Mouse (Mus musculus) hindbrain, embryonic 14.5 days (tissue): ENCODE measurements at regions not wholly inside any gene's neighbourhood (a gene's known extent, or its start where the extent isn't known, plus 50 kb on each side); places are given as distances from the start of the nearest gene placed in this dataset.

ENCODE experiments used
- ATAC-seq: fragments of 200-750 bp; cut with Nextera tagmentation; 2 replicates; pipeline ENCODE4 v1.8.0; 2017; ENCODE audit warnings: moderate number of reproducible peaks, mild to moderate bottlenecking, moderate TSS enrichment, moderate library complexity; ENCODE audit not compliant: low FRiP score
- DNase-seq: peaks from one replicate; pipeline ENCODE4 v3.0.0-alpha.2; 2015; ENCODE audit warnings: low spot score
- H3K27ac ChIP-seq: fragments of 300-500 bp; sonication (generic); 2 replicates; pipeline ENCODE4 v1.5.1; 2014; ENCODE audit warnings: mild to moderate bottlenecking, moderate library complexity
- H3K27me3 ChIP-seq: fragments of 300-500 bp; sonication (generic); 2 replicates; pipeline ENCODE4 v1.6.1; 2014; ENCODE audit warnings: mild to moderate bottlenecking, low read length, mixed read lengths; ENCODE audit not compliant: control insufficient read depth, insufficient read depth
- H3K36me3 ChIP-seq: fragments of 300-500 bp; sonication (generic); replicated peaks from 2 replicates; pipeline ENCODE4 v1.6.1; 2014; ENCODE audit not compliant: control insufficient read depth, insufficient read depth
- H3K4me1 ChIP-seq: fragments of 300-500 bp; sonication (generic); replicated peaks from 2 replicates; pipeline ENCODE4 v1.6.1; 2014; ENCODE audit warnings: antibody characterized with exemption, low read length, mixed read lengths; ENCODE audit not compliant: control insufficient read depth, insufficient read depth
- H3K4me2 ChIP-seq: fragments of 300-500 bp; sonication (generic); replicated peaks from 2 replicates; pipeline ENCODE4 v1.6.1; 2014; ENCODE audit warnings: mild to moderate bottlenecking, moderate library complexity
- H3K4me3 ChIP-seq: fragments of 300-500 bp; sonication (generic); replicated peaks from 2 replicates; pipeline ENCODE4 v1.5.1; 2014; ENCODE audit warnings: mild to moderate bottlenecking, low read length
- H3K9ac ChIP-seq: fragments of 300-500 bp; sonication (generic); 2 replicates; pipeline ENCODE4 v1.6.1; 2014
- H3K9me3 ChIP-seq: fragments of 300-500 bp; sonication (generic); 2 replicates; pipeline ENCODE4 v1.6.1; 2016; ENCODE audit warnings: low read length; ENCODE audit not compliant: control insufficient read depth
- WGBS: fragments of 180-500 bp; shearing (Covaris S2); extraction: QIAGEN DNeasy Blood & Tissue Kit; methylation state at CpG from one replicate; pipeline ENCODE4 v1.1.7; 2014; 5-methylcytosine and 5-hydroxymethylcytosine counted together

GRCm38 (mm10) chr9:87649015-87649978 is 81.8 kb downstream of the Tbx18 start:
- Histone ChIP-seq H3K9ac (no peak overlapping the region), H3K27ac (no peak overlapping the region), H3K36me3 (no peaks in the 10 kb centered on the region), H3K4me2 (no peak overlapping the region), H3K4me1 (no peaks in the 10 kb centered on the region), H3K9me3 (no peaks in the 10 kb centered on the region), H3K27me3 (no peaks in the 10 kb centered on the region), H3K4me3 (no peak overlapping the region)
- WGBS = 64% methylated on average over 6 of the region's 6 CpGs
- ATAC-seq = no peak
- no peak for DNase-seq

GRCm38 (mm10) chr9:87648317-87648716 is 82.7 kb downstream of the Tbx18 start:
- 57% methylated on average over 5 of the region's 5 CpGs for WGBS
- Histone ChIP-seq H3K27me3 (no peaks in the 10 kb centered on the region), H3K4me1 (no peaks in the 10 kb centered on the region), H3K9ac (no peak overlapping the region), H3K36me3 (no peaks in the 10 kb centered on the region), H3K27ac (no peak overlapping the region), H3K9me3 (no peaks in the 10 kb centered on the region), H3K4me2 (no peak overlapping the region), H3K4me3 (no peak overlapping the region)
- no peak for DNase-seq
- no peak for ATAC-seq

DNA sequence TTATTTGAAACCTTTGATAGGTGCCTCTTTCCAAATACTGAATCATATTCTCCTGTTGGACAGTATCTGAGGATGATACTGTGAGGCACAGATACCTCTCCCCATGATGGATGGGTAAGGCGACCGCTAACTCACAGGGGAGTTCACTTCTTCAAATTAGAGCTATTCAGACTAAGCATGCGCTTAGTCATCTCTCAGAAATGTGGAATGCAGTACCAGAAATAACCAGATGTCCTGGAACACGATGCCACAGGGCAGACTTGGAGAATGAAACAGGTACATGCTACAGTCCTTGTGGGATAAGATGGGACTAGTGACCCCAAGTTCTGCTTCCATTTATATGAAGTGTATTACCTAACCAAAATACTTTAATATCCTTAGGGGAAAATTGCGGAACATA is 86.0 kb downstream of the Tbx18 start:
- WGBS = 90% methylated on average over 5 of the region's 5 CpGs
- ATAC-seq = no peak

GRCm38 (mm10) chr9:87633863-87634630 is 97.0 kb downstream of the Tbx18 start:
- Histone ChIP-seq H3K36me3 (no peaks in the 10 kb centered on the region), H3K9me3 (no peaks in the 10 kb centered on the region), H3K4me2 (no peak overlapping the region), H3K4me1 (no peaks in the 10 kb centered on the region), H3K27ac (no peak overlapping the region), H3K27me3 (no peaks in the 10 kb centered on the region), H3K9ac (no peak overlapping the region), H3K4me3 (no peak overlapping the region)
- ATAC-seq (no peak), DNase-seq (no peak)
- WGBS = 83% methylated on average over 5 of the region's 5 CpGs

More for the DNA sequence above, 86.0 kb downstream of the Tbx18 start:
- no peak overlapping the region for H3K9ac ChIP-seq
- H3K36me3 ChIP-seq = no peaks in the 10 kb centered on the region
- no peak overlapping the region for H3K27ac ChIP-seq
- DNase-seq = no peak
- no peak overlapping the region for H3K4me2 ChIP-seq
- no peaks in the 10 kb centered on the region for H3K4me1 ChIP-seq
- H3K27me3 ChIP-seq = no peaks in the 10 kb centered on the region
- no peak overlapping the region for H3K4me3 ChIP-seq
- H3K9me3 ChIP-seq = no peaks in the 10 kb centered on the region

GRCm38 (mm10) chr9:87626432-87626831 is 104.6 kb downstream of the Tbx18 start:
- 54% methylated on average over 3 of the region's 3 CpGs for WGBS
- no peak for DNase-seq
- no peak overlapping the region for H3K27ac ChIP-seq

GRCm38 (mm10) chr9:87618238-87618673 is 112.8 kb downstream of the Tbx18 start:
- 44% methylated on average over 7 of the region's 7 CpGs for WGBS
- Histone ChIP-seq H3K4me1 (no peaks in the 10 kb centered on the region), H3K27ac (no peak overlapping the region), H3K36me3 (no peaks in the 10 kb centered on the region), H3K4me3 (no peak overlapping the region), H3K9ac (no peak overlapping the region), H3K9me3 (no peaks in the 10 kb centered on the region), H3K27me3 (no peaks in the 10 kb centered on the region), H3K4me2 (peak overlapping the region; percentile 15; the same call in 1 of the 2 replicates)
- ATAC-seq (peak; percentile 14; the same call in 1 of the 2 replicates), DNase-seq (no peak)

More at GRCm38 (mm10) chr9:87626432-87626831, 104.6 kb downstream of the Tbx18 start:
- Histone ChIP-seq H3K4me1 (no peaks in the 10 kb centered on the region), H3K4me2 (no peak overlapping the region), H3K4me3 (no peak overlapping the region), H3K9ac (no peak overlapping the region), H3K36me3 (no peaks in the 10 kb centered on the region), H3K27me3 (no peaks in the 10 kb centered on the region), H3K9me3 (no peaks in the 10 kb centered on the region)
- ATAC-seq = no peak

DNA sequence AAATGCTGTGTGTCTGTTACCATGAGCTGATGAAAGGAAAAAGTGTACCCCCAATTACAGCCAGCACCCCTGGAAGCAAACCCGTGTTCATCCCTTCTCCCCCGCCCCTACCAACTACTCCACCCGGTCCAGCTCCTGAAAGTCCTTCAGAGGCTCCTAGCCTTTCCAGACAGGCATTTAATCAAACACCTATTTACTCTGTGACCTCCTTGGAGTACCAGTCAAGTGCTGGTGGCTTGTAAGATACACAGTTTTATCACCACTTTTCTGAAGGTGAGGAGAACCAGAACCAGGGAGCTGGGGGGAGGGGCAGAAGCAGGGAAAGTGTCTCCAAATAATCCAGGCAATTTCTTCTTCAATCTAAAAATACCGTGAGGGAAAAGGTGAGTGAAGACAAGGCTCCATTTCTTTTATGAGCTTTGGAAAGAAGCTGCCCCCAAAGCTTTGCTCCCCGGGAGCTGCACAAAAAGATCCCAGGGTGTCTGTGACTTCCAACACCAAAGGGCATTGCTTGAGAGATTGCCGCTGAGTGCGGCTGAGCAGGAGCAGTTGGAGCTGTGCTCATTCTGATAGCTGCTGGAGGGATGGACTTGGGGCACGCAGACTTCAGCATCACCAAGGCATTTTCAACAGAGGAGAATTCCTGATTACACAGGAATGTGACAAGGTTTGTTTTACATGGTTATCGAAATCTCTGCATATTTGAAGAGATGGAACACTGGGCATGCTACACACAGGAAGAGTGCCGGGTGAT is 123.0 kb downstream of the Tbx18 start:
- 73% methylated on average over 10 of the region's 10 CpGs for WGBS

DNA sequence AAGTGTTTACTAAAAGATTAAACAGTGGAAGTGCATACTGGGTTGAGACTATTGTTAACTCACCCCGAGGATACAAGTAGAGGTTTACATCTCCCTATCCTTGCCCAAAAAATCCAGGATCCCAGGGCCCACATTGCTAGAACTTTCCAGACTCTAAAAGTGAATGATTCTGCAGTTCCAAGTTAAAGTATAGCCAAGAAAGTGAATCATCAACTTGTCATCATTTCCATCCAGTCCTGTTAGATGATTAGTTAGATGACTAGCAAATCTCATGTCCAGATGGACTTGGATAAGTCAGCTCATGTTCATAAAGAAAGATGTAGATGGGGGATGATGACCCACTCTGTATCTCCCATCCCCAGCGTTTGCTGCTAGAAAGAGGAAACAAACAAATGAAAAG is 155.5 kb downstream of the Tbx18 start:
- H3K9ac ChIP-seq = no peak overlapping the region
- no peak for DNase-seq
- H3K4me2 ChIP-seq = no peak overlapping the region
- no peak overlapping the region for H3K4me3 ChIP-seq
- H3K4me1 ChIP-seq = no peaks in the 10 kb centered on the region
- no peaks in the 10 kb centered on the region for H3K36me3 ChIP-seq
- H3K27me3 ChIP-seq = no peaks in the 10 kb centered on the region
- no peaks in the 10 kb centered on the region for H3K9me3 ChIP-seq
- ATAC-seq = no peak
- no peak overlapping the region for H3K27ac ChIP-seq
- 67% methylated on average over 2 of the region's 2 CpGs for WGBS

More for the DNA sequence above, 123.0 kb downstream of the Tbx18 start:
- H3K27ac ChIP-seq = no peak overlapping the region
- no peak for DNase-seq
- no peaks in the 10 kb centered on the region for H3K4me1 ChIP-seq
- ATAC-seq = no peak
- H3K36me3 ChIP-seq = no peaks in the 10 kb centered on the region
- H3K4me3 ChIP-seq = no peak overlapping the region
- H3K4me2 ChIP-seq = no peak overlapping the region
- H3K9me3 ChIP-seq = no peaks in the 10 kb centered on the region
- no peak overlapping the region for H3K9ac ChIP-seq
- H3K27me3 ChIP-seq = no peaks in the 10 kb centered on the region
